Mouse (Mus musculus): Measurements from ENCODE around the gene Hcn2. TPM values are rescaled to one million over a fixed set of nuclear protein-coding genes. Genes with fewer than 3 reads are reported as not detected.

Hcn2 gene
- polyA plus RNA-seq, 1 experiment: 4.7 TPM

DNA sequence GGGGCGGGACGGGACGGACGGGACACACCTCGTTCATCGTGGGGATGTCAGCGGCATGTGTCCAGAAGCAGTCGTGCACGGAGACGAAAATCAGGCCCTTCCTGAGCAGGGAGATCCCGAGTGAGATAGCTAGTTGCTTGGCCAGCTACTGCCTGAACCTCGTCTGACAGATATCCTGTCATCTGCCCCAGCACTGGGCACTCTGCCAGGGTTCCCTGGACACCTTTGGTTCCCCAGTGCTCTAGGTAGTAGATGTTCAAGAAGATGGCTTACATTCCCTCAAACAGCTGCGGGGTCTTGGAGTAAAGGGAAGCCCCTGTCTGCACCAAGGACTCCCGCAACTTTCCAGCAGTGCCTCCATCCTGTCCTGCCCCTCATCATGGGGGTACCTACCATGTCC is 20.3 kb downstream of the Hcn2 start:
- Histone ChIP-seq H3K4me3 (ENCODE audit: control insufficient read depth, insufficient read depth, low read length) (no peak overlapping the region), H3K27me3 (ENCODE audit: control insufficient read depth, insufficient read depth, low read length) (no peaks in the 10 kb centered on the region), H3K27ac (ENCODE audit: control insufficient read depth, insufficient read depth, low read length) (no peak overlapping the region), H3K4me1 (replicated peaks; ENCODE audit: control insufficient read depth, insufficient read depth, low read length) (no peaks in the 10 kb centered on the region), H3K36me3 (ENCODE audit: control insufficient read depth, insufficient read depth, low read length) (peaks cover 34% of the 10 kb centered on the region)
- TF ChIP-seq CTCF (IDR thresholded peaks at IDR 0.05; ENCODE audit: borderline replicate concordance, control insufficient read depth, extremely low read depth, insufficient read depth, low read length, poor library complexity): no peak
- TF ChIP-seq POLR2A (IDR thresholded peaks at IDR 0.05; ENCODE audit: control insufficient read depth, extremely low read depth, insufficient read depth, low read length, poor library complexity): no peak
- WGBS: 95% methylated on average over 14 of the region's 14 CpGs
- no peak for DNase-seq

DNA sequence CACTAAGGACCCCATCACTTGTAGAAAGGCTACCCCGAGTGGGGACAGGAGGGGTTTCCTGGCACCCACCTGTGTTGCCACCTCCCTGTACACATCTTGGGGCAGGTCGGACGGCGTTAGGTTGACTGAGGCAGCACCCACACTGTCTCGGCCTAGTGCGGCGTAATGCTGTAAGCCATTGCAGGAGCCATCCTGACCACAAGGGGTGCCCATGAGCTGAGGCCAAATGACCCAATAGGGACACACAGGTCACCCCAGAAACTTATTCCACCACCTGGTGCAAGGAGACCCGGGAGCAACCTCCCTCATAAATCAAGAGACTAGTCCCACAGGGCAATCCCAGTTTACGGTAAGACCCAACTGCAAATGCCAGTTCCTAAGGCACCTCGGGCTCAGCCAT is 21.8 kb downstream of the Hcn2 start:
- no peaks in the 10 kb centered on the region for H3K4me1 ChIP-seq (replicated peaks; ENCODE audit: control insufficient read depth, insufficient read depth, low read length)
- H3K27me3 ChIP-seq (ENCODE audit: control insufficient read depth, insufficient read depth, low read length): no peaks in the 10 kb centered on the region
- TF ChIP-seq CTCF (IDR thresholded peaks at IDR 0.05; ENCODE audit: borderline replicate concordance, control insufficient read depth, extremely low read depth, insufficient read depth, low read length, poor library complexity) (peak; percentile 57; the same call in 1 of the 2 replicates), POLR2A (IDR thresholded peaks at IDR 0.05; ENCODE audit: control insufficient read depth, extremely low read depth, insufficient read depth, low read length, poor library complexity) (no peak)
- no peak overlapping the region for H3K4me3 ChIP-seq (ENCODE audit: control insufficient read depth, insufficient read depth, low read length)
- H3K27ac ChIP-seq (ENCODE audit: control insufficient read depth, insufficient read depth, low read length): no peak overlapping the region
- DNase-seq: peak; percentile 34
- H3K36me3 ChIP-seq (ENCODE audit: control insufficient read depth, insufficient read depth, low read length): peaks cover 42% of the 10 kb centered on the region
- 97% methylated on average over 10 of the region's 10 CpGs for WGBS

DNA sequence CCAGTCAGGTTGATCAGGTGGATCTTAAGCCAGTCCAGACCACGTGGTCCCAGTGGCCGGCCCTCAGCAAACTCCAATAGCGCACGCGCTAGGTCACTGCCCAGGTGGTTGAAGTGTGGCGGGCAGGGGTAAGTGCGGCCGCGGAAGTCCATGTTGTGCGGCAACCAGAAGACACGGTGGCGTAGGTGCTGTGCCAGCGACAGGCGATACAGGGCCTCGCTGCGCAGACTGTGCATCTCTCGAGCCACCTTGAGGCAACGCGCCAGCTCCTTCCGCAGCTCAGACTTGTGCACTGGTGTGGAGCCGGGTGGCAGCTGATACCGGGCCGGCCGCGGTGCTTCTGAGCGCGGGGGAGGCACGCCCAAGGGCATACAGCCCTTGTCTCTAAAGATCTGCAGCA is 22.8 kb downstream of the Hcn2 start:
- 97% methylated on average over 28 of the region's 28 CpGs for WGBS
- Histone ChIP-seq H3K36me3 (ENCODE audit: control insufficient read depth, insufficient read depth, low read length) (peaks cover 42% of the 10 kb centered on the region), H3K27me3 (ENCODE audit: control insufficient read depth, insufficient read depth, low read length) (no peaks in the 10 kb centered on the region), H3K4me1 (replicated peaks; ENCODE audit: control insufficient read depth, insufficient read depth, low read length) (no peaks in the 10 kb centered on the region), H3K27ac (ENCODE audit: control insufficient read depth, insufficient read depth, low read length) (no peak overlapping the region), H3K4me3 (ENCODE audit: control insufficient read depth, insufficient read depth, low read length) (no peak overlapping the region)
- no peak for DNase-seq
- TF ChIP-seq POLR2A (IDR thresholded peaks at IDR 0.05; ENCODE audit: control insufficient read depth, extremely low read depth, insufficient read depth, low read length, poor library complexity) (no peak), CTCF (IDR thresholded peaks at IDR 0.05; ENCODE audit: borderline replicate concordance, control insufficient read depth, extremely low read depth, insufficient read depth, low read length, poor library complexity) (no peak)

DNA sequence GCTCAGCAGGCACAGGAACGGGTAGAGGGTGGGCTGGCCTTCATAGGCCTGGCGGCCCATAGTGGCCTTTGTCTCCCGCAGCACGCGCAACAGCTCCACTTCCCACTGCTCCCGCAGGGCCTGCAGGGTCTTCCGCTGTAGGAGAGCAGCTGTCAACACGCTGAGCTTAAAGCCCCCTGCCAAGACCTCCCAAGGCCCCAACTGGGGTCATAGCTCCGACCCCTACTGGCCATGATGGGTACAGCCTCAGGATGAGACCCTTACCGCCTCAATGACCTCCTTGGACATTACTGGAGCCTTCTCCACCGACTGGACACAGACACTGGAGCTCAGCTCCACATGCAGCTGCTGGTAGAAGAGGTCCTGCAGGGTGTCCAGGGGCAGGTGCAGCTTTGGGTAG is 24.4 kb downstream of the Hcn2 start:
- peak; percentile 40; the same call in 1 of the 2 replicates for TF ChIP-seq CTCF (IDR thresholded peaks at IDR 0.05; ENCODE audit: borderline replicate concordance, control insufficient read depth, extremely low read depth, insufficient read depth, low read length, poor library complexity)
- TF ChIP-seq POLR2A (IDR thresholded peaks at IDR 0.05; ENCODE audit: control insufficient read depth, extremely low read depth, insufficient read depth, low read length, poor library complexity): no peak
- Histone ChIP-seq H3K27me3 (ENCODE audit: control insufficient read depth, insufficient read depth, low read length) (no peaks in the 10 kb centered on the region), H3K4me3 (ENCODE audit: control insufficient read depth, insufficient read depth, low read length) (no peak overlapping the region), H3K4me1 (replicated peaks; ENCODE audit: control insufficient read depth, insufficient read depth, low read length) (peaks cover 7% of the 10 kb centered on the region), H3K36me3 (ENCODE audit: control insufficient read depth, insufficient read depth, low read length) (peaks cover 38% of the 10 kb centered on the region), H3K27ac (ENCODE audit: control insufficient read depth, insufficient read depth, low read length) (no peak overlapping the region)
- no peak for DNase-seq
- 95% methylated on average over 11 of the region's 11 CpGs for WGBS

DNA sequence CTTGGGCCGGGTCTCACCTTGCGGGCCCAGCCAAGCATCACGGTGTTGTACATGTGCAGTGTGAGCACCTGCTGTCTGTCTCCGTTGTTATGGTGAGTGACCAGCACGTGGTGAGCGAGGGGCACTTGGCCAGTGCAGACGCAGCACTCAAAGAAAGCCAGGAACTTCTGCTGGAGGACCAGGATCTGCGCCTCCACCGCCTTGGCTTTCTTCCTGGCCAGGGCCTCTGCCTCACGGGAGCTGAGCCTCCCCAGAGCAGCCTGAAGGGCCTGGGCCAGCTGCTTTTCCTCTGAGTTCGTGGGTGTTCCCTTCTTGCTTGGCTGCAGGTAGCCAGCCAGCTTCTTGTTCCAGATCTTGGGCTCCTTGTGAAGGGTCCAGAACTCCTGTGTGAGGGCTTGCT is 26.7 kb downstream of the Hcn2 start:
- peaks cover 20% of the 10 kb centered on the region; the same call in 1 of the 2 replicates for H3K36me3 ChIP-seq (ENCODE audit: control insufficient read depth, insufficient read depth, low read length)
- 95% methylated on average over 11 of the region's 11 CpGs for WGBS
- H3K27me3 ChIP-seq (ENCODE audit: control insufficient read depth, insufficient read depth, low read length): no peaks in the 10 kb centered on the region
- TF ChIP-seq CTCF (IDR thresholded peaks at IDR 0.05; ENCODE audit: borderline replicate concordance, control insufficient read depth, extremely low read depth, insufficient read depth, low read length, poor library complexity) (no peak), POLR2A (IDR thresholded peaks at IDR 0.05; ENCODE audit: control insufficient read depth, extremely low read depth, insufficient read depth, low read length, poor library complexity) (no peak)
- H3K4me1 ChIP-seq (replicated peaks; ENCODE audit: control insufficient read depth, insufficient read depth, low read length): peaks cover 9% of the 10 kb centered on the region
- H3K4me3 ChIP-seq (ENCODE audit: control insufficient read depth, insufficient read depth, low read length): no peak overlapping the region
- no peak overlapping the region for H3K27ac ChIP-seq (ENCODE audit: control insufficient read depth, insufficient read depth, low read length)
- DNase-seq: no peak

DNA sequence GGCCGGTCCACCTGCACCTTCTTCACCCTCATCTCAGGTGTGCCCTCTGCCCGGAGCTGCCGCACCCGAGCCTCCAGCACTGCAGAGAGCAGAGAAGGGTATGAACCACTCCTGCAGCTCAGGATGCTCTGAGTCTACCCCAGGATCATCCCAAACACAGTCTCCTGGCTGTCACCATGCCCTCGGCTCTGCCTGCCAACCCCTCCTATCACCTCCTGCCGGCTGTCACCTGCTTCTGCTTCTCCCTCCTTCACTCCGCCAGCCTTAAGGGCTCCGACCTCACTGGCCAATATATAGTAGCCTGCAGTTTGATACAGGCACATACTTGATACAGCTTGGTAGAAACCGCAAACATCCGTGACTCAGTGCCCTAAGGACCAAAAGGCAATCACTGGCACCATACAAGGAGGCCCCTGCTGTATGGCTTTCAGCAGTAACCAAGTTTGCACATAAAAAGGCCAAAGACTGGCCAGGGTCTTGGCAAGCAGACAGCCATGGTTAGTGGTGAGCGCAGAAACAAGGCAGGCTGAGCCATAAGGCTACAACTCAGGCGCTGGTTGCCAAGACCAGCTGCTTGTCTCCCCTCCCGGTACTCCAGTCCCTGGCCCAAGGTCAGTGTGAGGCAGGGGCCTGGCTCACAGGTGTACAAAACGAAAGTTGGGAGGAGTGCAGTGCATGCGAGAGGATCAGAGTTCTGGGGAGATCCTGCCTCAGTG is 27.4 kb downstream of the Hcn2 start:
- no peak overlapping the region for H3K27ac ChIP-seq (ENCODE audit: control insufficient read depth, insufficient read depth, low read length)
- 89% methylated on average over 15 of the region's 15 CpGs for WGBS
- no peak for DNase-seq
- peaks cover 20% of the 10 kb centered on the region; the same call in 1 of the 2 replicates for H3K36me3 ChIP-seq (ENCODE audit: control insufficient read depth, insufficient read depth, low read length)
- H3K4me1 ChIP-seq (replicated peaks; ENCODE audit: control insufficient read depth, insufficient read depth, low read length): peaks cover 9% of the 10 kb centered on the region
- H3K27me3 ChIP-seq (ENCODE audit: control insufficient read depth, insufficient read depth, low read length): no peaks in the 10 kb centered on the region
- TF ChIP-seq POLR2A (IDR thresholded peaks at IDR 0.05; ENCODE audit: control insufficient read depth, extremely low read depth, insufficient read depth, low read length, poor library complexity) (no peak), CTCF (IDR thresholded peaks at IDR 0.05; ENCODE audit: borderline replicate concordance, control insufficient read depth, extremely low read depth, insufficient read depth, low read length, poor library complexity) (no peak)
- H3K4me3 ChIP-seq (ENCODE audit: control insufficient read depth, insufficient read depth, low read length): no peak overlapping the region

All from thymus, adult 2 months (tissue).